Mouse (Mus musculus): ENCODE measurements around the gene Sec63. TPM values are rescaled to one million over a fixed set of nuclear protein-coding genes. Genes with fewer than 3 reads are reported as not detected.

The Sec63 gene
- polyA plus RNA-seq (2015; fragmentation: Nextera tagmentation; extraction: Ambion mirVana): 10.0 and 11.2 TPM in 2 replicates

DNA sequence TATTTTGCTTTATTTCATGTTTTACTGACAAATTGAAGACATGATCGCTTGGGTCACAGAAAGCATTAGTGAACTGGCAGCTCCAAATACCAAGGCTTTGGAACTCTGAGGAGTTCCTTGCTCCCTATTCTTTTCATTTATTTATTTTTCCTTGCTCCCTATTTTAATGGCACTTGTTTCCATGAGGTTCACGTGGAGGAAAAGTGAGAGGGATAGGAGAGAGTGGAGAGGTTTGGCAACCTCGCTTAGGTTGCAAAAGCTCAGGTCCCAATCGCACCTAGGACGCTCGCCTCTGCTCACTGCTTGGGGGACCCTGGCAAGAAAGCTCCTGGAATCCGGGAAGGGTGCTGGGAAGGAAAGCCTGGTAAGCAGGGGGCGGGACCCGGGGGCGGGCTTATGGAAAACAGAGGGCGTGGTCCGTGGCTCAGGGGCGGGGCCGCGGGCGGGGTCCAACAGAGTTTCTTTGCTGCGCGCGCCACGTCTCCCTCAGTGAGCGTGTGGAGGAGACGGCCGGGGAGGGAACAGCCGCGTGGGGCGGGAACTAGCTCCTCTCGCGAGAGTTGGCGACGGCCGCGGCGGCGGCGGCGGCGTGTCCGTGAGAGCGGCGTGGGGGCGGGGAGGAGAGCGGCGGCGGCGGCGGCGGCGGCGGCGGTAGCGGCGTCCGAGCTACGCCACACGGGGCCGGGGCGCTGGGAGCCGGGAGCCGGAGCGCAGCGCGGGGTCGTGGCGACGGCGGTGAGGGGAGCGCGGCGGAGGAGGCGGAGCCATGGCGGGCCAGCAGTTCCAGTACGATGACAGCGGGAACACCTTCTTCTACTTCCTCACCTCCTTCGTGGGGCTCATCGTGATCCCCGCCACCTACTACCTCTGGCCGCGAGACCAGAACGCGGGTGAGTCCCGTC, at the start of gene Sec63:
Sec63 (plus strand) TSS at position 498 of the 902 bp plus-strand sequence.
- ATAC-seq (ENCODE audit: low read depth): peak; percentile 96
- peak within 1 kb of the TSS; percentile 75 for H3K4me3 ChIP-seq (ENCODE audit: low read depth, low read length)
- 2% methylated on average over 60 of the region's 81 CpGs for WGBS (ENCODE audit: insufficient replicate concordance)
- peak within 1 kb of the TSS; percentile 87 for H3K9ac ChIP-seq (ENCODE audit: low read depth, low read length)
- H3K27me3 ChIP-seq (ENCODE audit: control insufficient read depth, insufficient read depth, low read depth, low read length): no peaks in the 10 kb centered on the region
- H3K27ac ChIP-seq (ENCODE audit: low read length): peak within 1 kb of the TSS; percentile 82
- peak within 1 kb of the TSS; percentile 93 for H3K4me2 ChIP-seq (ENCODE audit: low read depth, low read length)
- H3K9me3 ChIP-seq (replicated peaks; ENCODE audit: control insufficient read depth, low read length): no peaks in the 10 kb centered on the region
- no peaks in the 10 kb centered on the region for H3K36me3 ChIP-seq (ENCODE audit: control insufficient read depth, insufficient read depth)
- peaks cover 24% of the 10 kb centered on the region for H3K4me1 ChIP-seq (ENCODE audit: control insufficient read depth, low read depth, low read length)

GRCm38 (mm10) chr10:42714676-42715075, 46.6 kb upstream of the Sec63 start:
- Histone ChIP-seq H3K4me3 (ENCODE audit: low read depth, low read length) (no peak overlapping the region), H3K27ac (ENCODE audit: low read length) (no peak overlapping the region), H3K9ac (ENCODE audit: low read depth, low read length) (no peak overlapping the region), H3K4me2 (ENCODE audit: low read depth, low read length) (peak overlapping the region; percentile 55; the same call in 1 of the 2 replicates), H3K36me3 (ENCODE audit: control insufficient read depth, insufficient read depth) (no peaks in the 10 kb centered on the region), H3K27me3 (ENCODE audit: control insufficient read depth, insufficient read depth, low read depth, low read length) (peaks cover 7% of the 10 kb centered on the region), H3K4me1 (ENCODE audit: control insufficient read depth, low read depth, low read length) (no peaks in the 10 kb centered on the region), H3K9me3 (replicated peaks; ENCODE audit: control insufficient read depth, low read length) (no peaks in the 10 kb centered on the region)
- WGBS (ENCODE audit: insufficient replicate concordance): 21% methylated on average over 9 of the region's 9 CpGs
- ATAC-seq (ENCODE audit: low read depth): peak; percentile 73

- 22% methylated on average over 19 of the region's 19 CpGs for WGBS (ENCODE audit: insufficient replicate concordance)
- Histone ChIP-seq H3K4me2 (ENCODE audit: low read depth, low read length) (peak overlapping the region; percentile 55), H3K9me3 (replicated peaks; ENCODE audit: control insufficient read depth, low read length) (no peaks in the 10 kb centered on the region), H3K36me3 (ENCODE audit: control insufficient read depth, insufficient read depth) (no peaks in the 10 kb centered on the region), H3K27ac (ENCODE audit: low read length) (no peak overlapping the region), H3K4me3 (ENCODE audit: low read depth, low read length) (no peak overlapping the region), H3K9ac (ENCODE audit: low read depth, low read length) (no peak overlapping the region), H3K4me1 (ENCODE audit: control insufficient read depth, low read depth, low read length) (no peaks in the 10 kb centered on the region), H3K27me3 (ENCODE audit: control insufficient read depth, insufficient read depth, low read depth, low read length) (peaks cover 7% of the 10 kb centered on the region)
- ATAC-seq (ENCODE audit: low read depth): peak; percentile 30; the same call in 1 of the 2 replicates
Measured at GRCm38 (mm10) chr10:42715366-42716035, 45.8 kb upstream of the Sec63 start.

GRCm38 (mm10) chr10:42722116-42722515, 39.2 kb upstream of the Sec63 start:
- 54% methylated on average over 5 of the region's 5 CpGs for WGBS (ENCODE audit: insufficient replicate concordance)
- H3K9ac ChIP-seq (ENCODE audit: low read depth, low read length): no peak overlapping the region
- no peaks in the 10 kb centered on the region for H3K36me3 ChIP-seq (ENCODE audit: control insufficient read depth, insufficient read depth)
- H3K9me3 ChIP-seq (replicated peaks; ENCODE audit: control insufficient read depth, low read length): no peaks in the 10 kb centered on the region
- no peak overlapping the region for H3K4me3 ChIP-seq (ENCODE audit: low read depth, low read length)
- no peaks in the 10 kb centered on the region for H3K4me1 ChIP-seq (ENCODE audit: control insufficient read depth, low read depth, low read length)
- H3K27me3 ChIP-seq (ENCODE audit: control insufficient read depth, insufficient read depth, low read depth, low read length): no peaks in the 10 kb centered on the region
- no peak overlapping the region for H3K27ac ChIP-seq (ENCODE audit: low read length)
- ATAC-seq (ENCODE audit: low read depth): no peak
- no peak overlapping the region for H3K4me2 ChIP-seq (ENCODE audit: low read depth, low read length)

DNA sequence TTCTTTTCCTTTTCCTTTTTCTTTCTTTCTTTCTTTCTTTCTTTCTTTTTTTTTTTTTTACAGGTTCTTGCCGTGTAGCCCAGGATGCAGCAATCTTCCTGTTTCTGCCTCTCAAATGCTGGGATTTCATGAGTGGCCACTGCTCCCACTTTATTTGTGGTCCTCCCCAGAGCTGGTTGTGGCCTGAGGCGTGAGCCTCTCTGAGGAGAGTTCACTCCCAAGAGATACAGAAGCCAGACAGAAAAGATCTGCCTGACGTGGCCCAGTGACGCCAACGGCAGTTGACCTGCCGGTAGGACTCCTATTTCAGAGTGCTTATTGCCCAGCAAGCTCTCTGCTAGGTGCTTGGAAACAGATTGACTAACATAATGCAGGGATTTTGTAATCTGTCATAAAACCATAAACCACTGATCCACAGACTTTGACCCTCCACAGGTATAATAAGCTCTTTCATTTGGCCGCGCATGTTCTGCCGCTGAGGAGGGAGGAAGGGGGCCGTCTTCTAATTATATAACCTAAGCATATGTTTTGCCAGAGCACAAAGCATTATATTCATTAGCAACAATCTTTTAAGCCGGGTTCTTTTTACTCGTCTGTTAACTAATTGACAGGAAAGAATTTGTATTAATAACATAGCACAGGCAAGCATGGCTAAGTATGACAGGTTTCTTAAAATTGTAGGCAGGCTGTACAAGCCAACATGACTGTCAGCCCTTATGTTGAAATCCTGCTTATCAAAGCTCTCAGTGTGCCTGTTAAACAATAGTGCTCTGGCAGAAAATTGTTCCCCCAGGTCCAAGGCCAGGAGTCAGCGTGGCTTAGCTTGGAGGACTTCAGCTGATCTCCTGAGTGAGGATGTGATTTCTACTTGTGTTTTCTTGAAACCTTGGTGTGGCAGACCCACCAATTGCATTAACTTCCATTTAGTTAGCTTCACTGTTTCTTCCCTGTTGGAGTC, 37.7 kb upstream of the Sec63 start:
- H3K9ac ChIP-seq (ENCODE audit: low read depth, low read length): no peak overlapping the region
- no peak for ATAC-seq (ENCODE audit: low read depth)
- no peak overlapping the region for H3K27ac ChIP-seq (ENCODE audit: low read length)
- no peak overlapping the region for H3K4me3 ChIP-seq (ENCODE audit: low read depth, low read length)
- no peak overlapping the region for H3K4me2 ChIP-seq (ENCODE audit: low read depth, low read length)
- 72% methylated on average over 13 of the region's 13 CpGs for WGBS (ENCODE audit: insufficient replicate concordance)
- no peaks in the 10 kb centered on the region for H3K4me1 ChIP-seq (ENCODE audit: control insufficient read depth, low read depth, low read length)
- no peaks in the 10 kb centered on the region for H3K36me3 ChIP-seq (ENCODE audit: control insufficient read depth, insufficient read depth)
- H3K27me3 ChIP-seq (ENCODE audit: control insufficient read depth, insufficient read depth, low read depth, low read length): no peaks in the 10 kb centered on the region
- no peaks in the 10 kb centered on the region for H3K9me3 ChIP-seq (replicated peaks; ENCODE audit: control insufficient read depth, low read length)

DNA sequence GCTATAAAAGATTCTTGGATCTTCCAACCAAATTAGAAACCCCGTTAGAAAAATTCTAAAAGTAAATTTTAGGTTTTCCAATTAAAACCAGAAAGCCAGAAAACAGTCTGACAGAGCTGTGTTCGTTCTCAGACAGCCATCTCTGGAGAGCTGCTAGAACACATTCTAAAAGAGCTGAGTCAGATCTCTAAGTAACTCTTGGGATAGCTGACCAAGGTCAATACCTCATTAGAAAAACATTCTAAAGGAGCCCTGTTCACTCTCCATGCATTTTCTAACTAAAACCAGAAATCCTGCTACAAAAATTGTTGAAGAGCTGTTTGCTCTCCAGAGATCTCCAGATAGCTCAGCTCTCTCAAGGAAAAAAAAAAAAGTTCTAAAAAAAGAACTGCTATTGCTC, 31.7 kb upstream of the Sec63 start:
- H3K27ac ChIP-seq (ENCODE audit: low read length): no peak overlapping the region

GRCm38 (mm10) chr10:42734546-42735060, 26.7 kb upstream of the Sec63 start:
- Histone ChIP-seq H3K27me3 (ENCODE audit: control insufficient read depth, insufficient read depth, low read depth, low read length) (no peaks in the 10 kb centered on the region), H3K4me1 (ENCODE audit: control insufficient read depth, low read depth, low read length) (no peaks in the 10 kb centered on the region), H3K27ac (ENCODE audit: low read length) (no peak overlapping the region), H3K4me2 (ENCODE audit: low read depth, low read length) (no peak overlapping the region), H3K36me3 (ENCODE audit: control insufficient read depth, insufficient read depth) (no peaks in the 10 kb centered on the region), H3K9ac (ENCODE audit: low read depth, low read length) (no peak overlapping the region), H3K9me3 (replicated peaks; ENCODE audit: control insufficient read depth, low read length) (no peaks in the 10 kb centered on the region), H3K4me3 (ENCODE audit: low read depth, low read length) (no peak overlapping the region)
- no peak for ATAC-seq (ENCODE audit: low read depth)
- WGBS (ENCODE audit: insufficient replicate concordance): 35% methylated on average over 5 of the region's 5 CpGs

More for the DNA sequence above, 31.7 kb upstream of the Sec63 start:
- no peak overlapping the region for H3K9ac ChIP-seq (ENCODE audit: low read depth, low read length)
- no peaks in the 10 kb centered on the region for H3K27me3 ChIP-seq (ENCODE audit: control insufficient read depth, insufficient read depth, low read depth, low read length)
- H3K4me1 ChIP-seq (ENCODE audit: control insufficient read depth, low read depth, low read length): no peaks in the 10 kb centered on the region
- no peak overlapping the region for H3K4me2 ChIP-seq (ENCODE audit: low read depth, low read length)
- no peaks in the 10 kb centered on the region for H3K36me3 ChIP-seq (ENCODE audit: control insufficient read depth, insufficient read depth)
- 59% methylated on average over 2 of the region's 2 CpGs for WGBS (ENCODE audit: insufficient replicate concordance)
- no peak overlapping the region for H3K4me3 ChIP-seq (ENCODE audit: low read depth, low read length)
- no peaks in the 10 kb centered on the region for H3K9me3 ChIP-seq (replicated peaks; ENCODE audit: control insufficient read depth, low read length)
- no peak for ATAC-seq (ENCODE audit: low read depth)

- Histone ChIP-seq H3K9me3 (replicated peaks; ENCODE audit: control insufficient read depth, low read length) (no peaks in the 10 kb centered on the region), H3K27ac (ENCODE audit: low read length) (no peak overlapping the region), H3K4me3 (ENCODE audit: low read depth, low read length) (no peak overlapping the region), H3K36me3 (ENCODE audit: control insufficient read depth, insufficient read depth) (no peaks in the 10 kb centered on the region), H3K4me2 (ENCODE audit: low read depth, low read length) (no peak overlapping the region), H3K4me1 (ENCODE audit: control insufficient read depth, low read depth, low read length) (no peaks in the 10 kb centered on the region), H3K9ac (ENCODE audit: low read depth, low read length) (no peak overlapping the region), H3K27me3 (ENCODE audit: control insufficient read depth, insufficient read depth, low read depth, low read length) (no peaks in the 10 kb centered on the region)
- 39% methylated on average over 10 of the region's 10 CpGs for WGBS (ENCODE audit: insufficient replicate concordance)
- ATAC-seq (ENCODE audit: low read depth): no peak
Measured at GRCm38 (mm10) chr10:42751813-42752212, 9.5 kb upstream of the Sec63 start.
